Mouse (Mus musculus): ENCODE measurements at regions not wholly inside any gene's neighbourhood (a gene's known extent, or its start where the extent isn't known, plus 50 kb on each side); places are given as distances from the start of the nearest gene placed in this dataset.

DNA sequence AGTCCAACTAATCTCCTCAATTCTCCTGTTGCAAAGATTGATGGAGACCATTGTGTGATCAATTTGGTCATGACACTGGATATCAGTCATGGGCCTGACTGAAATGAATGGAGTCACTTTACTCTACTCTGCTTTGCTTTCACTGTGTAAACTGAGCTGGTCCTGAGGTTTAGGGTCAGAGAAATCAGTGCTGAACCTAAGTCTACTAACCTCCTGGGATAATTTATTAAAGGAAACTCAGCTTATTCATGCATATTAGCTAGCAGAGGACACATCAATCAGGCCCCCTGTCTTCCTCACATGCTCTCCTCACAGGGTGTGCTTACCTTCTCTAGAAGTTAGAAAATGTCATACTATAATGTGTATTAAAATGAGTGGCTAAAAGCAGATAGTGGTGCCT is 539.6 kb upstream of the Stxbp6 start:
- Histone ChIP-seq H3K79me2 (ENCODE audit: control insufficient read depth, insufficient read depth, low read length, poor library complexity) (no peaks in the 10 kb centered on the region), H3K27me3 (ENCODE audit: control insufficient read depth in 1 of 2, insufficient read depth in 2 of 2, low read length in 2 of 2) (no peaks in the 10 kb centered on the region), H3K4me1 (ENCODE audit: control insufficient read depth in 1 of 2, insufficient read depth in 2 of 2, low read length in 2 of 2) (no peaks in the 10 kb centered on the region), H3K4me3 (ENCODE audit: control insufficient read depth in 1 of 2, insufficient read depth in 1 of 2, low read depth in 2 of 2, low read length in 2 of 2) (no peak overlapping the region), H3K9ac (ENCODE audit: control insufficient read depth, low read depth, low read length, poor library complexity, severe bottlenecking) (no peak overlapping the region), H3K27ac (ENCODE audit: control insufficient read depth, low read depth, low read length) (no peak overlapping the region), H3K36me3 (ENCODE audit: control insufficient read depth in 1 of 2, insufficient read depth in 2 of 2, low read length in 2 of 2) (no peaks in the 10 kb centered on the region), H3K9me3 (replicated peaks; ENCODE audit: insufficient read depth, low read length) (no peaks in the 10 kb centered on the region)
- DNase-seq (ENCODE audit: low read depth, low spot score): no peak
- TF ChIP-seq ZC3H11A (IDR thresholded peaks at IDR 0.05; ENCODE audit: low read depth, low read length) (no peak), HCFC1 (IDR thresholded peaks at IDR 0.05; ENCODE audit: low read depth, low read length) (no peak), MYC (IDR thresholded peaks at IDR 0.05; ENCODE audit: low read depth, low read length) (no peak)

DNA sequence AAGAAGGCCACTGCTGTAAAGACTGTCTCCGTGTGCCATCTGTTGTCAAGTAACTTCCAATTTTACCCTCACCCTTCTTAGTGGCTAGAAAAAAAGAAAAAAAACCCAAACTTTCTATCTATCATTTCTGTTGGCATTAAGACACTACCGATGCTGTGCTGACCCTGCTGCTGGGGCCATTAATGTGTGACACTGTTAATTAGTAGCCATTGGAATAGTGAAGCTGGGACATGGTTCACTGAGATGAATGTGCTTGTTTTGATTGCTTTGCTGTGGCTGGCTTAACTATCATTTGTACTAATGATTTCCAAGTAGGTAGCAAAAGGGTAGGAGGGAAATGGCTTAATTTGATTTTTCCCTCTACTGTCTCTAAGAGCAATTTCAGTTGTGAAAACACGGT is 524.9 kb upstream of the Stxbp6 start:
- Histone ChIP-seq H3K36me3 (ENCODE audit: control insufficient read depth in 1 of 2, insufficient read depth in 2 of 2, low read length in 2 of 2) (no peaks in the 10 kb centered on the region), H3K4me1 (ENCODE audit: control insufficient read depth in 1 of 2, insufficient read depth in 2 of 2, low read length in 2 of 2) (no peaks in the 10 kb centered on the region), H3K27me3 (ENCODE audit: control insufficient read depth in 1 of 2, insufficient read depth in 2 of 2, low read length in 2 of 2) (no peaks in the 10 kb centered on the region), H3K9ac (ENCODE audit: control insufficient read depth, low read depth, low read length, poor library complexity, severe bottlenecking) (no peak overlapping the region), H3K9me3 (replicated peaks; ENCODE audit: insufficient read depth, low read length) (no peaks in the 10 kb centered on the region), H3K27ac (ENCODE audit: control insufficient read depth, low read depth, low read length) (no peak overlapping the region), H3K79me2 (ENCODE audit: control insufficient read depth, insufficient read depth, low read length, poor library complexity) (no peaks in the 10 kb centered on the region), H3K4me3 (ENCODE audit: control insufficient read depth in 1 of 2, insufficient read depth in 1 of 2, low read depth in 2 of 2, low read length in 2 of 2) (no peak overlapping the region)
- no peak for DNase-seq (ENCODE audit: low read depth, low spot score)
- TF ChIP-seq TCF12 (IDR thresholded peaks at IDR 0.05; ENCODE audit: low read depth, low read length): no peak
- no peak for TF ChIP-seq GATA1 (IDR thresholded peaks at IDR 0.05; ENCODE audit: low read depth, low read length)
- no peak for TF ChIP-seq MYB (IDR thresholded peaks at IDR 0.05; ENCODE audit: low read depth, low read length)
- TF ChIP-seq ZKSCAN1 (IDR thresholded peaks at IDR 0.05; ENCODE audit: low read depth, low read length): no peak
- no peak for TF ChIP-seq MEF2A (IDR thresholded peaks at IDR 0.05; ENCODE audit: extremely low read depth, insufficient replicate concordance, low read depth, low read length, poor library complexity, severe bottlenecking)
- no peak for TF ChIP-seq USF1 (IDR thresholded peaks at IDR 0.05; ENCODE audit: low read depth, low read length)
- no peak for TF ChIP-seq HCFC1 (IDR thresholded peaks at IDR 0.05; ENCODE audit: low read depth, low read length)
- TF ChIP-seq E2F4 (IDR thresholded peaks at IDR 0.05; ENCODE audit: borderline replicate concordance, low read depth, low read length): no peak
- TF ChIP-seq NELFE (IDR thresholded peaks at IDR 0.05; ENCODE audit: low read depth, low read length): no peak
- TF ChIP-seq GABPA (IDR thresholded peaks at IDR 0.05; ENCODE audit: low read depth, low read length): no peak
- TF ChIP-seq MAX (IDR thresholded peaks at IDR 0.05; ENCODE audit: low read length): no peak
- no peak for TF ChIP-seq CHD1 (IDR thresholded peaks at IDR 0.05; ENCODE audit: low read depth, low read length)
- no peak for TF ChIP-seq BHLHE40 (IDR thresholded peaks at IDR 0.05; ENCODE audit: borderline replicate concordance, low read depth, low read length)
- no peak for TF ChIP-seq ZC3H11A (IDR thresholded peaks at IDR 0.05; ENCODE audit: low read depth, low read length)
- no peak for TF ChIP-seq EP300 (IDR thresholded peaks at IDR 0.05; ENCODE audit: low read depth in 1 of 2, low read length in 2 of 2)
